ENCODE assay signal across 8 mouse cellular contexts in genomic region chr4:141076761-141077506, GRCm38 (mm10). TPM values are rescaled to one million over a fixed set of nuclear protein-coding genes. Genes with fewer than 3 reads are reported as not detected.
A peak's percentile ranks its signal among the peaks of the same experiment; 100 is the strongest.
DNase-seq lines count a peak whose midpoint lies in the region; ATAC-seq and TF ChIP-seq lines count a peak whose summit lies in the region.

No protein-coding gene starts in this region.

- H3K27ac ChIP-seq in forebrain, postnatal 0 days (ENCODE audit: low read depth, low read length) = no peak overlapping the region
- peak overlapping the region; percentile 51 for H3K27ac ChIP-seq in limb, embryonic 15.5 days
- no peak overlapping the region for H3K27ac ChIP-seq in midbrain, embryonic 16.5 days (ENCODE audit: low read length)

- H3K36me3 ChIP-seq in forebrain, postnatal 0 days (ENCODE audit: insufficient read depth) = peaks cover 24% of the 10 kb centered on the region
- peaks cover 30% of the 10 kb centered on the region for H3K36me3 ChIP-seq in limb, embryonic 15.5 days
- peaks cover 2% of the 10 kb centered on the region; the same call in 1 of the 2 replicates for H3K36me3 ChIP-seq in midbrain, embryonic 16.5 days (ENCODE audit: control insufficient read depth, insufficient read depth, low read length)

- H3K4me1 ChIP-seq in forebrain, postnatal 0 days (ENCODE audit: insufficient read depth) = peaks cover 7% of the 10 kb centered on the region
- H3K4me1 ChIP-seq in limb, embryonic 15.5 days = peaks cover 24% of the 10 kb centered on the region
- peaks cover 17% of the 10 kb centered on the region for H3K4me1 ChIP-seq in midbrain, embryonic 16.5 days (ENCODE audit: control insufficient read depth, insufficient read depth, low read length)

- no peak for TF ChIP-seq CTCF in forebrain, postnatal 0 days (IDR thresholded peaks at IDR 0.05; ENCODE audit: low read depth)

- H3K9ac ChIP-seq in forebrain, postnatal 0 days = peak overlapping the region; percentile 96
- peak overlapping the region; percentile 68 for H3K9ac ChIP-seq in limb, embryonic 15.5 days
- H3K9ac ChIP-seq in midbrain, embryonic 16.5 days (ENCODE audit: low read depth, low read length) = peak overlapping the region; percentile 97

- peak overlapping the region; percentile 94 for H3K4me2 ChIP-seq in forebrain, postnatal 0 days (ENCODE audit: low read depth)
- peak overlapping the region; percentile 90 for H3K4me2 ChIP-seq in limb, embryonic 15.5 days
- H3K4me2 ChIP-seq in midbrain, embryonic 16.5 days (ENCODE audit: low read length) = peak overlapping the region; percentile 91

- DNase-seq in thymus, postnatal 25 days = peak; percentile 16
- DNase-seq in thymus, postnatal 4 days = no peak
- DNase-seq in forebrain, postnatal 0 days = no peak
- no peak for DNase-seq in layer of hippocampus, postnatal 25 days (ENCODE audit: extremely low spot score in 1 of 2, low spot score in 1 of 2)
- no peak for DNase-seq in frontal cortex, postnatal 10 days (ENCODE audit: low spot score in 2 of 2)
- no peak for DNase-seq in kidney, adult 9 months

- H3K27me3 ChIP-seq in forebrain, postnatal 0 days (ENCODE audit: insufficient read depth, low read length) = no peaks in the 10 kb centered on the region
- H3K27me3 ChIP-seq in limb, embryonic 15.5 days = no peaks in the 10 kb centered on the region
- H3K27me3 ChIP-seq in midbrain, embryonic 16.5 days (ENCODE audit: control insufficient read depth, insufficient read depth, low read depth, low read length) = no peaks in the 10 kb centered on the region

- no peaks in the 10 kb centered on the region for H3K9me3 ChIP-seq in forebrain, postnatal 0 days (ENCODE audit: low read length)
- H3K9me3 ChIP-seq in limb, embryonic 15.5 days = no peaks in the 10 kb centered on the region
- no peaks in the 10 kb centered on the region for H3K9me3 ChIP-seq in midbrain, embryonic 16.5 days (replicated peaks; ENCODE audit: control insufficient read depth, low read length, poor library complexity, severe bottlenecking)

- H3K4me3 ChIP-seq in forebrain, postnatal 0 days (ENCODE audit: low read depth, low read length) = peak overlapping the region; percentile 94
- peak overlapping the region; percentile 95 for H3K4me3 ChIP-seq in limb, embryonic 15.5 days
- peak overlapping the region; percentile 99 for H3K4me3 ChIP-seq in midbrain, embryonic 16.5 days (ENCODE audit: low read depth, low read length)

- ATAC-seq in forebrain, postnatal 0 days = no peak
- ATAC-seq in limb, embryonic 15.5 days (ENCODE audit: insufficient number of reproducible peaks, low FRiP score, low TSS enrichment, low read depth) = no peak
- ATAC-seq in midbrain, embryonic 16.5 days = no peak

- WGBS in forebrain, postnatal 0 days = 83% methylated on average over 17 of the region's 17 CpGs
- WGBS in limb, embryonic 15.5 days = 72% methylated on average over 17 of the region's 17 CpGs
- 83% methylated on average over 17 of the region's 17 CpGs for WGBS in midbrain, embryonic 16.5 days

RNA-seq across cellular contexts. Expression of gene Necap2, which starts 1.2 kb away (rescaled TPM):
- total RNA-seq in forebrain, postnatal 0 days (2014; rRNA removed) = 49.6 and 51.1 TPM in 2 replicates
- polyA plus RNA-seq in forebrain, postnatal 0 days (2015; fragmentation: Nextera tagmentation; extraction: Ambion mirVana) = 38.9 and 43.0 TPM in 2 replicates
- 95.8 and 104 TPM in 2 replicates for polyA plus RNA-seq in limb, embryonic 15.5 days (2015; fragmentation: Nextera tagmentation; extraction: Ambion mirVana)
- 52.5 and 55.9 TPM in 2 replicates for polyA plus RNA-seq in midbrain, embryonic 16.5 days (2015; fragmentation: Nextera tagmentation; extraction: Ambion mirVana)
- total RNA-seq in layer of hippocampus, postnatal 25 days (2021) = 10 to 100 TPM; 41.2 to 46.5 TPM

RNA-seq across cellular contexts. Expression of gene Spata21, which starts 11.2 kb away (rescaled TPM):
- total RNA-seq in forebrain, postnatal 0 days (2014; rRNA removed) = 0.08 and 0.67 TPM in 2 replicates
- 0.31 and 0.68 TPM in 2 replicates for polyA plus RNA-seq in forebrain, postnatal 0 days (2015; fragmentation: Nextera tagmentation; extraction: Ambion mirVana)
- polyA plus RNA-seq in limb, embryonic 15.5 days (2015; fragmentation: Nextera tagmentation; extraction: Ambion mirVana) = 0.14 and 0.36 TPM in 2 replicates
- polyA plus RNA-seq in midbrain, embryonic 16.5 days (2015; fragmentation: Nextera tagmentation; extraction: Ambion mirVana) = 0.39 TPM in 1 of 2 replicates, not detected in the other
- total RNA-seq in layer of hippocampus, postnatal 25 days (2021) = under 1 TPM; 0.17 to 0.21 TPM

RNA-seq across cellular contexts. Expression of gene Crocc, which starts 16.6 kb away (rescaled TPM):
- 29.9 and 43.0 TPM in 2 replicates for total RNA-seq in forebrain, postnatal 0 days (2014; rRNA removed)
- 3.5 and 3.8 TPM in 2 replicates for polyA plus RNA-seq in forebrain, postnatal 0 days (2015; fragmentation: Nextera tagmentation; extraction: Ambion mirVana)
- polyA plus RNA-seq in limb, embryonic 15.5 days (2015; fragmentation: Nextera tagmentation; extraction: Ambion mirVana) = 4.0 and 5.8 TPM in 2 replicates
- polyA plus RNA-seq in midbrain, embryonic 16.5 days (2015; fragmentation: Nextera tagmentation; extraction: Ambion mirVana) = 5.3 and 6.3 TPM in 2 replicates
- 10 to 100 TPM; 46.3 to 73.9 TPM for total RNA-seq in layer of hippocampus, postnatal 25 days (2021)
